Mouse (Mus musculus) G1E-ER4 (cell line): ENCODE results near the gene Mis18a. TPM values are rescaled to one million over a fixed set of nuclear protein-coding genes. Genes with fewer than 3 reads are reported as not detected.

ENCODE experiments used
- GATA1 ChIP-seq: IDR thresholded peaks from one replicate; pipeline ENCODE4 v1.8.0; 2012; ENCODE audit warnings: low read length, inconsistent platforms
- polyA plus RNA-seq: library from polyadenylated mRNA; stranded (reverse); fragments of >175 nt; gene quantifications from 2 replicates; pipeline ENCODE4 v1.2.3, GENCODE M21; 2012

The Mis18a gene
- polyA plus RNA-seq, 1 experiment = 33.8 TPM

DNA sequence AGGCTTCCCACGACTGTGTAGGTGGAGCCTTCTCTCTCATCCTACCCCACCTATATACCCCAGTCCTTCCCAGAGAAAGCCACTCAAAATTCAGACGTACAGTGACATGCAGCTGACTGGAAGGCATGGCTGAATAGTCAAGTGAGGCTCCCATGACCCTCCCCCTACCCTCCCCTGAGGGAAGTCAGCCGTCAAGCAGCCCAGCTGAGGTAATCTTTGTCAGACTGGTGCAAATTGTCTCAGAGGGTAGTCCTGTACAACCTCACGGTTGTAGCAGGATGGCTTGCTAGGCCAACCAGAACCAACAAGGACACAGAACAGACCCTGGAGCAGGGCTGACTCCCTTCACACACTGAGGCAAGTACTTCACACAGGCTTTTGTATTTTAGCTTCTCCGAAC lies 43.1 kb downstream of the Mis18a start:
- no peak for TF ChIP-seq GATA1

DNA sequence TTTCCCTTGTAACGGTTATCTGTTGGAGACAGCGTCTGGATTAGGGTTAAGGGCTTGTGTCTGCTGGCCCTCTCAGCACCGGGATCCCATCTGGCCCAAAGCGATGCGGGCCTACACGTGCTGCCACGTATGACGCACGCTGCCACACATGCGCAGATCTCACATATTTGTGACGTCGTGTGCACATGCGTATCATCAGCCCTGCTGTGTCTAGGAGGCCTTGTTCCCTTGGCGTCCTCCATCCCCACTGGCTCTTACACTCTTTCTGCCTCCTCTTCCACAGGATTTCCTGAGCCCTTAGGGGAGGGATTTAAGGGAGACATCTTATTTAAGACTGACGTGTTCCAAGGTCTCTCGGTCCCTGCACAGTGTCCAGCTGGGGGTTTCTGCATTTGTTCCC lies 47.2 kb downstream of the Mis18a start:
- no peak for TF ChIP-seq GATA1

DNA sequence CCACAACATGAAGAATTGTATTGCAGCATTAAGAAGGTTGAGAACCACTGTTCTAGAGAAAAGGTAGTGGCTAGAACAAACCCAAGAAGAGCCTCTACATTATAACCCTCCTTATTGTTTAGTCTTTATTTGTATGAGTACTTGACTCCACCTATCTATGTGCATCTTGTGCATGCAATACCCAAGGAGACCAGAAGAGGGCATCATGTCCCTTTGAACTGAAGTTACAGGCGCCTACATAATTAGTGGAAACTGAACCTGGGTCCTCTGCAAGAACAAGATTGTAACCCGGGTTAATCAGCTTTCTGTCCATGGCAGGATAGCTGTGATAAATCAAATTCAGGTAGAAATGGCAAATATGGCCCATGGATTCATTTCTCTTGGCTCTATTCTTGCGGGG lies 48.4 kb downstream of the Mis18a start:
- TF ChIP-seq GATA1 = no peak

DNA sequence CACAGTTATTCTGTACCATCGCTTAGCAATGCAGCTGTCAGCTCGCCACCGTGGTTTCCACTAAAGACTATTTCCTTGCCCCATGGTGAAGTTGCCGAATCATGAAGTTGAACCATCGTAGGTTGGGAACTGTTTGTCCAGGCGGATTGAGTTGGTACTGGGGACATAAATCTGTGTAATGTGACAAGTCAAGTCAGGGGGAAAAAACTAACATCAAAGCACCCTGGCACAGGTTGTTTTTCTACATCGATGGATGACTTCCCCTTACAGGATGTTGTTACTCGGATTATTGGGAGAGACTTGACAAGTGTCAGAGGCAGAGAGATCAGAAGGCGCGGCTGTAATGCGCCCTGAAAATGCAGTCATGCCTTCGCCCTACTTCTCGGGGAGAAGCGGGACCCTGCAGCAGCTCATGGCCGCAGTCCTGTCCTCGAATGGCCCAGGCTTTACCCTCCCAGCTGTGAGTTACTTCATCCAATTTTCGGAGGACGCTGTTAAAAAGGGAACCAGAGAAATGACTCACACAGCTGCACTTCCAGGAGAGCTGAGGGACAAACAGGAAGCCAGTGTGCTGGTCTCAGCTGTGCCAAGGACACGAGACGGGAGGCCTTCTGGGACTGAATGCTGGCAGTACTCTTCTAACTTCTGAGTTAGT lies 50.2 kb downstream of the Mis18a start:
- TF ChIP-seq GATA1 = no peak

DNA sequence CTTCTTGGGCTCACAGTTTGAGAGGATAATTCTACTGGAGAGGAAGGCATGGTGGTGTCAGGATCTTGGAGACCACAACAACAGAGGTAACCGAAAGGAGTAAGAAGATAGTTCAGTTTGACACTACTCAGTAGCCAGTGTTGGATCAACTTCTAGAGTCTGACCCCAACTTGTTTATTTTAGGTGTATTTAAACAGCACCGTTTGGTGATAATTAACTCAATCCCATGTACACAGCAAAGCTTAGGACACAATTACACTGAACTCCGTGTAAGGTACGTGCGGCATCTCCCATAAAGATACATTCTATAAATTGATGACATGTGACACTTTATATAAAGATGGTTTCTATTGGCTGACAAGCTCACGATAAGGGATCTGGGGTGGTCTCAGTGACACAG lies 52.6 kb downstream of the Mis18a start:
- no peak for TF ChIP-seq GATA1

DNA sequence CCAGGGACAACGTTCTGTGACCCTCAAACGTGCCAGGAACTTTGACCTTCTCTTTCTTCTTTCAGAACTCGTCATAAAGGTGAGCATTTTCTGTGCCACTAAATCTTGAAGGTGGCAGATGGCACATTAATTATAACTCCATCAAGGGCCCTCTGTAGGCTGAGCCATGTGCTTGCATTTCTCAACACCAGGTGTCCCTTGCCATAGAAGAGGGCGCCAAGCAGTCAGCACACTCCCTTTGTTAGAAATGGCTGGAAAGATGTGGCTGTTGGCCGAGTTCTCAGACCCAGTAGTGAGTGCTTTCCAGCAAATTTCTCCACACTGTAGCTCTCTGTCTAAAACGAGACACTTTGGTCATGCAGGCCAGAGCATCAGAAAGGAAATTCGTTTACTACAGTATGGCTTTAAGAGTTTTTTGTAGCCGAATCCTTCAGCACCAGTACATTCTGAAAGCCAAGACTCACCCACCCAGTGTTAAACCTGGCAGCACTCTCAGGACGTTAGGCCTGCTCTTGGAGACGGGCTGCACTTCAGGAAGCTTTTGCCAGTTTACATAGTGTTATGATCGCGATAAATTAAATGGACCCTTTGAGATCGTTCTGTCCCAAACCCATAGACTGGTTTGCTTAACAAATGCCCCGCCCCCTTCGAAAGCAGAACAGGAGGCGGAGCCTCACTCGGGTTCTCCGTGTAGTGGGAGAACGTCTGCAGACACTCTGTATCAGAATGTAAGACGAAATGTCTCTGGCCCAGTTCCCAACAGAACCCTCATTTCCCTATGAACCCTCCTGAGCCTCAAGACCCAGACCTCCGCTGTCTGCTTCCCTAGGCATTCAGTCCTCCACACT lies 53.5 kb downstream of the Mis18a start:
- no peak for TF ChIP-seq GATA1

Other genes starting within 250 kb of the Mis18a start
- gene Mrap, start 10.8 kb upstream of the Mis18a start, polyA plus RNA-seq = not detected in 2 replicates
- 10.5 and 11.8 TPM in 2 replicates for gene Urb1, start 83.0 kb upstream of the Mis18a start, polyA plus RNA-seq
- gene Eva1c, start 99.3 kb upstream of the Mis18a start, polyA plus RNA-seq = not detected in 2 replicates
- 56.1 and 70.5 TPM in 2 replicates for gene Cfap298, start 207.7 kb upstream of the Mis18a start, polyA plus RNA-seq